Mouse (Mus musculus) mature B cell (primary cell): ENCODE measurements around the gene Gnb3.
"Not testable (repeated sequence)": the region's sequence is repeated elsewhere in the genome, so short reads cannot be mapped to it uniquely, and the experiment has no call there.

Experiments
- in situ Hi-C: fragments of 300-500 bp; cut with MboI; formaldehyde crosslinking; loops from 2 replicates; pipeline ENCODE4 v1.14.3; 2019

Gene Gnb3

GRCm38 (mm10) chr6:124857840-124858530 lies 17.9 kb upstream of the Gnb3 start:
- in situ Hi-C loops, result no loop called here

- in situ Hi-C loops, result no loop called here
These were observed 17.1 kb upstream of the Gnb3 start, which contains the start of gene P3h3 for GRCm38 (mm10) chr6:124856916-124857839. Gene P3h3, minus strand, starts transcription at chr6:124857752.

GRCm38 (mm10) chr6:124856321-124856720 lies 16.2 kb upstream of the Gnb3 start:
- in situ Hi-C loops, result no loop called here

- in situ Hi-C loops, result no loop called here
These were observed 14.6 kb upstream of the Gnb3 start for GRCm38 (mm10) chr6:124854647-124855046.

- in situ Hi-C loops, result no loop called here
These were observed 10.5 kb upstream of the Gnb3 start for GRCm38 (mm10) chr6:124850535-124850934.

GRCm38 (mm10) chr6:124847305-124847704 lies 7.2 kb upstream of the Gnb3 start:
- in situ Hi-C loops, result no loop called here

GRCm38 (mm10) chr6:124839805-124840204 lies 270 bp downstream of the Gnb3 start:
- in situ Hi-C loops, result no loop called here

- in situ Hi-C loops, result no loop called here
These were observed 3.7 kb downstream of the Gnb3 start for GRCm38 (mm10) chr6:124836411-124836810.

GRCm38 (mm10) chr6:124835531-124835930 lies 4.5 kb downstream of the Gnb3 start:
- in situ Hi-C loops, result no loop called here

GRCm38 (mm10) chr6:124834512-124835081 lies 5.5 kb downstream of the Gnb3 start:
- in situ Hi-C loops, result no loop called here

- in situ Hi-C loops, result no loop called here
These were observed 8.4 kb downstream of the Gnb3 start for GRCm38 (mm10) chr6:124831649-124832048.

GRCm38 (mm10) chr6:124831199-124831598 lies 8.9 kb downstream of the Gnb3 start:
- in situ Hi-C loops, result not testable (repeated sequence)

GRCm38 (mm10) chr6:124829799-124830700 lies 10.0 kb downstream of the Gnb3 start:
- in situ Hi-C loops, result no loop called here

GRCm38 (mm10) chr6:124828868-124829798 lies 10.9 kb downstream of the Gnb3 start, which contains the start of the genes Usp5 and Cdca3:
Gene Usp5, minus strand, starts transcription at chr6:124829484.
Gene Cdca3, plus strand, starts transcription at chr6:124829547.
- in situ Hi-C loops, result no loop called here

- in situ Hi-C loops, result no loop called here
These were observed 11.9 kb downstream of the Gnb3 start for GRCm38 (mm10) chr6:124828101-124828592.

- in situ Hi-C loops, result no loop called here
These were observed 18.0 kb downstream of the Gnb3 start for GRCm38 (mm10) chr6:124822049-124822448.

GRCm38 (mm10) chr6:124820891-124821290 lies 19.2 kb downstream of the Gnb3 start:
- in situ Hi-C loops, result no loop called here

GRCm38 (mm10) chr6:124817971-124818370 lies 22.1 kb downstream of the Gnb3 start:
- in situ Hi-C loops, result no loop called here

GRCm38 (mm10) chr6:124817563-124817962 lies 22.5 kb downstream of the Gnb3 start:
- in situ Hi-C loops, result no loop called here

- in situ Hi-C loops, result no loop called here
These were observed 22.9 kb downstream of the Gnb3 start for GRCm38 (mm10) chr6:124817125-124817524.
